Mouse (Mus musculus) lung, embryonic 14.5 days (tissue): ENCODE results near the gene Fads2. TPM values are rescaled to one million over a fixed set of nuclear protein-coding genes. Genes with fewer than 3 reads are reported as not detected.

Experiments used
- ATAC-seq: fragments of 200-750 bp; cut with Nextera tagmentation; 2 replicates; pipeline ENCODE4 v1.8.0; 2017; ENCODE audit warnings: mild to moderate bottlenecking, moderate TSS enrichment, moderate library complexity; ENCODE audit not compliant: insufficient read depth
- DNase-seq: peaks from one replicate; pipeline ENCODE4 v3.0.0-alpha.2; 2015
- H3K27ac ChIP-seq: fragments of 300-500 bp; sonication (generic); 2 replicates; pipeline ENCODE4 v1.5.1; 2014; ENCODE audit warnings: low read depth, mild to moderate bottlenecking, moderate library complexity
- H3K27me3 ChIP-seq: fragments of 300-500 bp; sonication (generic); 2 replicates; pipeline ENCODE4 v1.6.1; 2014; ENCODE audit warnings: low read length, control low read depth; ENCODE audit not compliant: insufficient read depth
- H3K36me3 ChIP-seq: fragments of 300-500 bp; sonication (generic); 2 replicates; pipeline ENCODE4 v1.6.1; 2014; ENCODE audit warnings: control low read depth; ENCODE audit not compliant: insufficient read depth
- H3K4me1 ChIP-seq: fragments of 300-500 bp; sonication (generic); 2 replicates; pipeline ENCODE4 v1.6.1; 2014; ENCODE audit warnings: antibody characterized with exemption, control low read depth; ENCODE audit not compliant: insufficient read depth
- H3K4me2 ChIP-seq: fragments of 300-500 bp; sonication (generic); 2 replicates; pipeline ENCODE4 v1.6.1; 2014; ENCODE audit warnings: mild to moderate bottlenecking
- H3K4me3 ChIP-seq: fragments of 300-500 bp; sonication (generic); 2 replicates; pipeline ENCODE4 v1.5.1; 2014; ENCODE audit warnings: low read depth, low read length
- H3K9ac ChIP-seq: fragments of 300-500 bp; sonication (generic); 2 replicates; pipeline ENCODE4 v1.6.1; 2014
- H3K9me3 ChIP-seq: fragments of 300-500 bp; sonication (generic); 2 replicates; pipeline ENCODE4 v1.6.1; 2016; ENCODE audit warnings: low read depth, low read length, control low read depth
- CTCF ChIP-seq: IDR thresholded peaks from 2 replicates; pipeline ENCODE4 v1.5.1; 2016; ENCODE audit warnings: antibody characterized with exemption, low read depth
- WGBS: fragments of 180-500 bp; shearing (Covaris S2); extraction: QIAGEN DNeasy Blood & Tissue Kit; methylation state at CpG from one replicate; pipeline ENCODE4 v1.1.7; 2014; 5-methylcytosine and 5-hydroxymethylcytosine counted together
- polyA plus RNA-seq: library from polyadenylated mRNA; unstranded; fragments of >200 nt; fragmentation: Nextera tagmentation; extraction: Ambion mirVana; gene quantifications from 2 replicates; pipeline ENCODE4 v1.2.1, GENCODE M21; 2014

Gene Fads2
- polyA plus RNA-seq = 38.3 and 40.5 TPM in 2 replicates

GRCm38 (mm10) chr19:10101341-10102053 lies at the start of gene Fads2:
Fads2 (minus strand) TSS chr19:10101746.
- 1% methylated on average over 55 of the region's 57 CpGs for WGBS

GRCm38 (mm10) chr19:10149189-10149588 lies 47.6 kb upstream of the Fads2 start:
- Histone ChIP-seq H3K9ac (no peak overlapping the region), H3K4me2 (no peak overlapping the region), H3K9me3 (no peaks in the 10 kb centered on the region), H3K27ac (no peak overlapping the region), H3K27me3 (no peaks in the 10 kb centered on the region), H3K4me1 (no peaks in the 10 kb centered on the region), H3K4me3 (no peak overlapping the region), H3K36me3 (no peaks in the 10 kb centered on the region)
- TF ChIP-seq CTCF = no peak
- 57% methylated on average over 3 of the region's 3 CpGs for WGBS
- ATAC-seq (no peak), DNase-seq (no peak)

More at GRCm38 (mm10) chr19:10101341-10102053, at the start of gene Fads2:
- no peaks in the 10 kb centered on the region for H3K27me3 ChIP-seq
- H3K9me3 ChIP-seq = no peaks in the 10 kb centered on the region
- peak within 1 kb of the TSS; percentile 74 for H3K9ac ChIP-seq
- ATAC-seq = peak; percentile 97
- H3K4me3 ChIP-seq = peak within 1 kb of the TSS; percentile 78
- peak within 1 kb of the TSS; percentile 71 for H3K4me2 ChIP-seq
- H3K4me1 ChIP-seq = peaks cover 5% of the 10 kb centered on the region; the same call in 1 of the 2 replicates
- peaks cover 11% of the 10 kb centered on the region for H3K36me3 ChIP-seq
- H3K27ac ChIP-seq = peak within 1 kb of the TSS; percentile 87
- peak; percentile 53 for TF ChIP-seq CTCF
- peak; percentile 97 for DNase-seq

- Histone ChIP-seq H3K9me3 (no peaks in the 10 kb centered on the region), H3K9ac (no peak overlapping the region), H3K4me3 (no peak overlapping the region), H3K27ac (no peak overlapping the region), H3K27me3 (no peaks in the 10 kb centered on the region), H3K4me1 (no peaks in the 10 kb centered on the region), H3K4me2 (no peak overlapping the region), H3K36me3 (no peaks in the 10 kb centered on the region)
- DNase-seq (no peak), ATAC-seq (no peak)
- WGBS = 69% methylated on average over 6 of the region's 6 CpGs
- TF ChIP-seq CTCF = no peak
Measured at GRCm38 (mm10) chr19:10148555-10148954, 47.0 kb upstream of the Fads2 start.

GRCm38 (mm10) chr19:10144464-10144863 lies 42.9 kb upstream of the Fads2 start:
- no peaks in the 10 kb centered on the region for H3K27me3 ChIP-seq
- no peak for DNase-seq
- H3K36me3 ChIP-seq = no peaks in the 10 kb centered on the region
- TF ChIP-seq CTCF = no peak
- H3K4me3 ChIP-seq = no peak overlapping the region
- no peaks in the 10 kb centered on the region for H3K9me3 ChIP-seq
- H3K4me2 ChIP-seq = no peak overlapping the region
- no peak for ATAC-seq
- no peaks in the 10 kb centered on the region for H3K4me1 ChIP-seq
- no peak overlapping the region for H3K9ac ChIP-seq
- no peak overlapping the region for H3K27ac ChIP-seq
- 37% methylated on average over 4 of the region's 4 CpGs for WGBS

GRCm38 (mm10) chr19:10143667-10144066 lies 42.1 kb upstream of the Fads2 start:
- Histone ChIP-seq H3K4me2 (no peak overlapping the region), H3K27ac (no peak overlapping the region), H3K27me3 (no peaks in the 10 kb centered on the region), H3K9ac (no peak overlapping the region), H3K36me3 (no peaks in the 10 kb centered on the region), H3K4me3 (no peak overlapping the region), H3K4me1 (no peaks in the 10 kb centered on the region), H3K9me3 (no peaks in the 10 kb centered on the region)
- peak; percentile 27 for DNase-seq
- 46% methylated on average over 2 of the region's 2 CpGs for WGBS
- no peak for TF ChIP-seq CTCF
- no peak for ATAC-seq

- DNase-seq (no peak), ATAC-seq (no peak)
- peaks cover 5% of the 10 kb centered on the region for H3K4me1 ChIP-seq
- TF ChIP-seq CTCF = no peak
- H3K9ac ChIP-seq = no peak overlapping the region
- no peak overlapping the region for H3K4me2 ChIP-seq
- no peaks in the 10 kb centered on the region for H3K9me3 ChIP-seq
- H3K36me3 ChIP-seq = no peaks in the 10 kb centered on the region
- H3K4me3 ChIP-seq = no peak overlapping the region
- WGBS = 83% methylated on average over 6 of the region's 6 CpGs
- H3K27me3 ChIP-seq = no peaks in the 10 kb centered on the region
- no peak overlapping the region for H3K27ac ChIP-seq
Measured at GRCm38 (mm10) chr19:10139736-10140135, 38.2 kb upstream of the Fads2 start.

GRCm38 (mm10) chr19:10137423-10137822 lies 35.9 kb upstream of the Fads2 start:
- no peak overlapping the region for H3K9ac ChIP-seq
- ATAC-seq (no peak), DNase-seq (no peak)
- no peaks in the 10 kb centered on the region for H3K36me3 ChIP-seq
- no peak overlapping the region for H3K4me3 ChIP-seq
- H3K27me3 ChIP-seq = no peaks in the 10 kb centered on the region
- no peaks in the 10 kb centered on the region for H3K9me3 ChIP-seq
- TF ChIP-seq CTCF = no peak
- no peak overlapping the region for H3K4me2 ChIP-seq
- no peak overlapping the region for H3K27ac ChIP-seq
- 75% methylated on average over 5 of the region's 5 CpGs for WGBS
- H3K4me1 ChIP-seq = peaks cover 12% of the 10 kb centered on the region
